Mouse (Mus musculus): ENCODE measurements around the gene Tep1. TPM values are rescaled to one million over a fixed set of nuclear protein-coding genes. Genes with fewer than 3 reads are reported as not detected.
"Not testable (repeated sequence)": the region's sequence is repeated elsewhere in the genome, so short reads cannot be mapped to it uniquely, and the experiment has no call there.

The Tep1 gene
- polyA plus RNA-seq, 1 experiment from 2014 or later: 3.8 TPM

DNA sequence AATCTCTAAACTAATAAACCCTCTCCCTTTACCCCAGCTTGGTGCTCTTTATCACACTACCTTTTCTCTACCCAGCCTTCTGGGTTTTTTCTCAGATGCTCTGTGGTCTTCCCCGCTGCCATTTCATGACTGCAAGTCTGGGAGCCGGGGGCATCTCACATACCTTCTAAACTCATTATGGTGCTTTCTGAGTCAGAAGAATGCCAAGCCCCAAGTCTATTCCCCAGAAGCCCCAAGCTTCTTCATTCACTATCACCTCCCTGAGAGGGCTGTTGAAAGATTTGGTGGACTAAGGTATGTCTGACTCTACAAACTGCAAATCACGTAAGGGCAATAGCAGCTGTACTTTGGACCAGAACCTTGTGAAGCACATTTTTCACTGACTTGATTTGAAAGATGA is 3.4 kb downstream of the Tep1 start:
- Histone ChIP-seq H3K9ac (no peak overlapping the region), H3K36me3 (replicated peaks) (no peaks in the 10 kb centered on the region; the same call in 1 of the 2 replicates), H3K4me2 (no peak overlapping the region), H3K9me3 (replicated peaks) (no peaks in the 10 kb centered on the region), H3K4me1 (replicated peaks) (peaks cover 14% of the 10 kb centered on the region), H3K27me3 (no peaks in the 10 kb centered on the region), H3K4me3 (replicated peaks) (no peak overlapping the region), H3K27ac (replicated peaks) (no peak overlapping the region)
- 69% methylated on average over 3 of the region's 3 CpGs for WGBS (ENCODE audit: insufficient replicate concordance)
- ATAC-seq (ENCODE audit: insufficient read depth): no peak

DNA sequence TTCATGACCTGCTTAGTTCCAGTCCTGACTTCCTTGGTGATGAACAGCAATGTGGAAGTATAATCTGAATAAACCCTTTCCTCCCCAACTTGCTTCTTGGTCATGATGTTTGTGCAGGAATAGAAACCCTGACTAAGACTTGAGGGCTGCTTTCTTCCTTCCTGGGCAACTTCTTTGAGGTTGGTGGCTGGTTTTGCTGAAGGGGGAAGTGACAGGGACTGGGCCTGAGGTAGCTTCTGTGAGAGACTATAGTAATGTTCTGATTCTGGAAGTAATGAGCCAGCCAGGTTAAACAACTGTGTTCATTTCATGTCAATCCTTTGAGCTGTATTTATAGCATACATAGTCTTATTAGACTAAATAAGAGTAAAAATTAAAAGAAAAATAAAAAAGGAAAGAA is 5.4 kb downstream of the Tep1 start:
- ATAC-seq (ENCODE audit: insufficient read depth); H3K27me3 ChIP-seq; H3K9me3 ChIP-seq (replicated peaks); H3K36me3 ChIP-seq (replicated peaks); H3K9ac ChIP-seq; H3K27ac ChIP-seq (replicated peaks); H3K4me1 ChIP-seq (replicated peaks); H3K4me2 ChIP-seq; H3K4me3 ChIP-seq (replicated peaks): not testable (repeated sequence)

DNA sequence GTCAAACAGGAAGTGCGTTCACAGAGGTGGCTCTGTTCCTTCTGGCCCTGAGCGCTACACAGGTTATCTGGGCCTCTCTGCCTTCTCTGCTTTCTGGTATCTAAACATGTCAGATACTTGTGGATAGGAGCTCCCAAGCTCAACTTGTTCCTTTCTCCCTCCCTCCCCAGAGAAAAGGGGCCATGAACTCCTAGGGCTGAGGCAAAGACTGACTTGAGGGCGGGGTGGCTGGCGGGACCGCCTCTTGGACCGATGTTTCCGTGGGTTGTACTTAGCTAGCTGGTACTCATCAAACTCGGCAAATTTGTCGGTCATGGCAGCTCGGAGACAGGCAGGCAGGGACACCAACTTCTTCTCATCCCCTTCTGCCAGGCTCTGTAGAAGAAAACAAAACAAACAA is 7.7 kb downstream of the Tep1 start:
- no peaks in the 10 kb centered on the region for H3K27me3 ChIP-seq
- peaks cover 12% of the 10 kb centered on the region for H3K36me3 ChIP-seq (replicated peaks)
- no peak overlapping the region for H3K9ac ChIP-seq
- no peak overlapping the region for H3K4me3 ChIP-seq (replicated peaks)
- no peaks in the 10 kb centered on the region for H3K9me3 ChIP-seq (replicated peaks)
- H3K27ac ChIP-seq (replicated peaks): no peak overlapping the region
- no peak overlapping the region for H3K4me2 ChIP-seq
- no peaks in the 10 kb centered on the region for H3K4me1 ChIP-seq (replicated peaks)
- ATAC-seq (ENCODE audit: insufficient read depth): no peak
- WGBS (ENCODE audit: insufficient replicate concordance): 70% methylated on average over 10 of the region's 10 CpGs

DNA sequence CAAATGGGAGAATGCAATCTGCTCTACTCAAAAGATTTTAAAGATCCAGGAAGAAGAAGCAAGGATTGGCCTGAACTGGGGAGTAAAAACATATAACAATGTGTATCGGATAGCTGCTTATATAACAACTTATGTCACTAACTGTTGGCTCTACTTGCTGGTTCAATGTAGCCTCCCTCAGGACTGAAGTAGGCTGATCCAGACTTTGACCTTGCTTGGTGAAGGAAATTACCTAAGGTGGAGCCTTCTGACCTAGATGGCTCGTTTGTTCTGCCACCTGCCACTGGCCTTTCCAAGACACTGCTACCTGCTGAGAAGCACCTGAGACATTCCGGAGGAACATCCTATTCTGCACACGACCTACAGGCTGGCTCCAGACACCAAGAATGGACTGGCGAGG is 14.6 kb downstream of the Tep1 start:
- Histone ChIP-seq H3K4me3 (replicated peaks) (no peak overlapping the region), H3K4me1 (replicated peaks) (no peaks in the 10 kb centered on the region), H3K4me2 (no peak overlapping the region), H3K27me3 (no peaks in the 10 kb centered on the region), H3K9ac (no peak overlapping the region), H3K9me3 (replicated peaks) (no peaks in the 10 kb centered on the region), H3K27ac (replicated peaks) (no peak overlapping the region), H3K36me3 (replicated peaks) (peaks cover 19% of the 10 kb centered on the region)
- 66% methylated on average over 5 of the region's 5 CpGs for WGBS (ENCODE audit: insufficient replicate concordance)
- ATAC-seq (ENCODE audit: insufficient read depth): no peak

DNA sequence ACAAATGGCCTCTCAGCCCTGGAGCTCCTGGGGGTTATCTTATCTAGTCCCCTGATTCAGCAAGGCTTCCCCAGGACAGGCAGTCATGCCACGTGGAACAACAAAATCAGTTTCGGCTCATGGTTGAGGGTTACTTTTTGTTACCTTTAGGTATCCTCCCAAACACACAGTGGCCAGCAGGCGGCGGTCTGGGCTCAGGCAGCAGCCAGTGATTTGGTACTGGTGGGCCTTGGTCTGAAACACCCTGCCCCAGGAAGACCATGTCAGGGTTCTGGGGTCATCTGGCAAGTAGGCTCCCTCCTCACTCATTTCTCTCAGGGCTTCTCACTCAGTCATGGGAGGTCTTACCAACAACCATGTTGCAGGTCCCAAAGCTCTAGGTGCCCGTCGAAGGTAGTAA is 33.1 kb downstream of the Tep1 start:
- WGBS (ENCODE audit: insufficient replicate concordance): 65% methylated on average over 6 of the region's 6 CpGs
- Histone ChIP-seq H3K9me3 (replicated peaks) (no peaks in the 10 kb centered on the region), H3K36me3 (replicated peaks) (no peaks in the 10 kb centered on the region), H3K27ac (replicated peaks) (no peak overlapping the region), H3K9ac (no peak overlapping the region), H3K4me2 (no peak overlapping the region), H3K4me1 (replicated peaks) (no peaks in the 10 kb centered on the region), H3K4me3 (replicated peaks) (no peak overlapping the region), H3K27me3 (no peaks in the 10 kb centered on the region)
- ATAC-seq (ENCODE audit: insufficient read depth): no peak

DNA sequence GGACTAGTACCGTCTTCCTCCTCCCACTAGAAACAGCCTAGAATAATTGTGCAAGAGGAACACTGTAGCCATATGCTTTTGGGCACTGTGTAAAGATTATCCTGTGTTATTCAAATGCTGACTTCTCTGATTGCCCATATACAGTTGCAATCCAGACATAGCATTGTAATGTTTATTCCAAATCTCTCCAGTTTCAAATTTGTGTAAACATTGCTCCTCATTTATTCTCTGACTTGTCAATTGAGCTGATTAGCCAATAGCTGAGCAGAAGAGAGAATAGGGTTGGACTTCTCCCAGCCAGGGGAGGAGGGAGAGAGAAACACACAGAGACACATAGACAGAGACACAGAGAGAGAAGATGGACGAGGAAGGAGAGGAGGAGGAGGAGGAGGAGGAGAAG is 35.9 kb downstream of the Tep1 start:
- WGBS (ENCODE audit: insufficient replicate concordance): 37% methylated on average over 2 of the region's 2 CpGs
- Histone ChIP-seq H3K4me1 (replicated peaks) (no peaks in the 10 kb centered on the region), H3K9ac (no peak overlapping the region), H3K9me3 (replicated peaks) (no peaks in the 10 kb centered on the region), H3K27me3 (no peaks in the 10 kb centered on the region), H3K4me2 (no peak overlapping the region), H3K4me3 (replicated peaks) (no peak overlapping the region), H3K27ac (replicated peaks) (no peak overlapping the region), H3K36me3 (replicated peaks) (no peaks in the 10 kb centered on the region)
- peak; percentile 35 for ATAC-seq (ENCODE audit: insufficient read depth)

DNA sequence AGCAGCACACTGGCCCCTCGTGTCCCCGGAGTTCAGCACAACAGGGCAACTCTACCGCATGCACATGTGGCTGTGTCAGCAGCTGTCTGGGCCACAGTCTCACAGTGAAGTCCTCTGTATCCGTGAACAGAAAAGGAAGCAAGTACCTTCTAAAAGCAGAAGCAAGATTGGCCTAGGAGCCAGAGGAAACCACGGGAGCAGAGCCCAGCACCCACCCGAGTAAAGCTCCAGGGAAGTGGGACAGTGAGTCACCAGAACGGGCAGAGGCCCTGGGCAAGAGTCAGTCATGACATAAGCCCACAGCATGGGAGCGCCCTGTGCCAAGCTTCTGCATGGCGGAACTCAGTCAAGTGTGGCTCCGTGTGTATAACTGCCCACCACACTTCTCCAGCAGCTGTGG is 36.4 kb downstream of the Tep1 start:
- Histone ChIP-seq H3K4me1 (replicated peaks) (no peaks in the 10 kb centered on the region), H3K4me2 (no peak overlapping the region), H3K9me3 (replicated peaks) (no peaks in the 10 kb centered on the region), H3K27me3 (no peaks in the 10 kb centered on the region), H3K27ac (replicated peaks) (no peak overlapping the region), H3K4me3 (replicated peaks) (no peak overlapping the region), H3K9ac (no peak overlapping the region), H3K36me3 (replicated peaks) (no peaks in the 10 kb centered on the region)
- WGBS (ENCODE audit: insufficient replicate concordance): 39% methylated on average over 10 of the region's 10 CpGs
- peak; percentile 62 for ATAC-seq (ENCODE audit: insufficient read depth)

DNA sequence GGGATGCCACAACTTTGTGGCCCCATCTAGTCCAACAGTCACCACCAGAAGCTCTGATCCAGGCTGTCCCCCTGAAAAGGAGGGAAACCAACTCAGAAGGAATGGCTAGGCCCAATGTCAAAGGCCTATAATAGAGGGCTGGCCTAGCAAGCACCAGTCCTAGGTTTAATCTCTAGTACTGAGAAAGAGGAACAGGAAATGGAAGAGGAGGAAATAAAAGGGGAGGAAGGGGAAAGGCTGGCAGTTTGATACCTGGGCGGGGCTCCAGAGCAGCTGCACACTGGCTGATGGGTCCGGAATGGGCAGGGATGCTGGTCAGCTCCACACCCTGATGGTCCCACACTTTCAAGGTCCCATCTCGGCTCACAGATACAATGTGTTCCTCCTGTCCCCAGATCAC is 40.5 kb downstream of the Tep1 start:
- WGBS (ENCODE audit: insufficient replicate concordance): 61% methylated on average over 3 of the region's 3 CpGs
- Histone ChIP-seq H3K4me1 (replicated peaks) (no peaks in the 10 kb centered on the region), H3K9me3 (replicated peaks) (no peaks in the 10 kb centered on the region), H3K4me2 (no peak overlapping the region), H3K9ac (no peak overlapping the region), H3K27me3 (no peaks in the 10 kb centered on the region), H3K27ac (replicated peaks) (no peak overlapping the region), H3K36me3 (replicated peaks) (no peaks in the 10 kb centered on the region), H3K4me3 (replicated peaks) (no peak overlapping the region)
- no peak for ATAC-seq (ENCODE audit: insufficient read depth)

DNA sequence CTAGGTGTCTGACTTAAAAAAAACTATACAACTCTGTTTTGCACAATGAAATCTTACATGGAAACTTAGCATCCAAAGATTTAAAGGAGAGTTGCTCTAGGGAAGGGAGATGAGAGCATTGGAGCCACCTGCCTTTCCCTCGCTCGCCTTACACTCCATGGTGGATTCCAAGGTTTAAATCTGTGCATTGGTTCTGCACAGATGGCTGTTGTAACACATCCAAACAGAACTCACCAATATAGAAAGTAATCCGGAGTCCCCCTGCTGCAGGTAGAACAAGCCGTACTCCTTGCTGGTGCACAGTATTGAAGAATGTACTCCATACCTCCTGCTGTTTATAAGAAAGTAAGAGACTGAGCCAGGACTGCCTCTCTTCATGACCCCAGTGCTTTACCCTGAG is 43.8 kb downstream of the Tep1 start:
- no peak for ATAC-seq (ENCODE audit: insufficient read depth)
- H3K9me3 ChIP-seq (replicated peaks): no peaks in the 10 kb centered on the region
- H3K9ac ChIP-seq: no peak overlapping the region
- 67% methylated on average over 4 of the region's 4 CpGs for WGBS (ENCODE audit: insufficient replicate concordance)
- peaks cover 12% of the 10 kb centered on the region for H3K36me3 ChIP-seq (replicated peaks)
- no peak overlapping the region for H3K4me2 ChIP-seq
- H3K4me3 ChIP-seq (replicated peaks): no peak overlapping the region
- H3K4me1 ChIP-seq (replicated peaks): no peaks in the 10 kb centered on the region
- H3K27ac ChIP-seq (replicated peaks): no peak overlapping the region
- H3K27me3 ChIP-seq: no peaks in the 10 kb centered on the region

DNA sequence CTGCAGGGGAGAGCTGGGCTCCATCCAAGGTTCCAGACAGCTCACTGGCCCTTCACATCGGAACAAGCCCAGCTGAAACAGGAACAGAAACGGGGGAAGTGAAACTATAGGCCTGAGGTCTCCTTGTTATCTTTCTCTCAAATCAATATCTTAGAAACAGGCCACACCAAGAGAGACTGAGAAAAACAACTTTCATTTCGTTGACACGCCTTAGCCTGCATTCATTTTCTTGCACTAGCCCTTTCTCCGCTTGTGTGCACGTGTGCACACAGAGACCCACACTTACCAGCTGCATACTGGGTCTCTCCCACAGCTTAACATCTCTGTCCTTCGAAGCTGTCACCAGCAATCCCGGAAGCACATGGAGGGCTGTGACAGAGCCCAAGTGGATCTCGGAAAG is 46.1 kb downstream of the Tep1 start:
- Histone ChIP-seq H3K9ac (no peak overlapping the region), H3K27me3 (no peaks in the 10 kb centered on the region), H3K36me3 (replicated peaks) (peaks cover 36% of the 10 kb centered on the region), H3K27ac (replicated peaks) (0 out of 2 replicates have a peak overlapping the region, but pooled peaks have one; percentile 41), H3K9me3 (replicated peaks) (no peaks in the 10 kb centered on the region), H3K4me2 (no peak overlapping the region), H3K4me3 (replicated peaks) (no peak overlapping the region), H3K4me1 (replicated peaks) (no peaks in the 10 kb centered on the region)
- 47% methylated on average over 9 of the region's 9 CpGs for WGBS (ENCODE audit: insufficient replicate concordance)
- ATAC-seq (ENCODE audit: insufficient read depth): no peak

DNA sequence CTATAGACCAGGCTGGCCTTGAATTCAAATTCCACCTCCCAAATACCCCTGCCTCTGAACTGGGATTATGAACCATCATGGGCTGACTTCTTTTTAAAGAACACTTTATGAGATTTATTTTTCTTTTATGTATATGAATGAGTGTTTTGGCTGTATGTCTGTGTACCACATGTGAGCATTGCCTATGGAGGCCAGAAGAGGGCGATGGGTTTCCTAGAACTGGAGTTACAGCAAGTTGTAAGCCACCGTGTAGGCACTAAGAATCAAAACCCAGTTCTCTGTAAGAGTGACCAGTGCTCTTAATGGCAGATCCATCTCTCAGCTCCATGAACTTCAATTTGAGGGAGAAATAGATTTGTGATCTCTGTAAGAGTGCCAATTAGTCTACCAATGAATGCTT is 47.1 kb downstream of the Tep1 start:
- Histone ChIP-seq H3K9ac (no peak overlapping the region), H3K9me3 (replicated peaks) (no peaks in the 10 kb centered on the region), H3K4me2 (no peak overlapping the region), H3K36me3 (replicated peaks) (peaks cover 44% of the 10 kb centered on the region), H3K27me3 (no peaks in the 10 kb centered on the region), H3K27ac (replicated peaks) (no peak overlapping the region), H3K4me3 (replicated peaks) (no peak overlapping the region), H3K4me1 (replicated peaks) (no peaks in the 10 kb centered on the region)
- WGBS (ENCODE audit: insufficient replicate concordance): 73% methylated on average over 2 of the region's 2 CpGs
- ATAC-seq (ENCODE audit: insufficient read depth): no peak

DNA sequence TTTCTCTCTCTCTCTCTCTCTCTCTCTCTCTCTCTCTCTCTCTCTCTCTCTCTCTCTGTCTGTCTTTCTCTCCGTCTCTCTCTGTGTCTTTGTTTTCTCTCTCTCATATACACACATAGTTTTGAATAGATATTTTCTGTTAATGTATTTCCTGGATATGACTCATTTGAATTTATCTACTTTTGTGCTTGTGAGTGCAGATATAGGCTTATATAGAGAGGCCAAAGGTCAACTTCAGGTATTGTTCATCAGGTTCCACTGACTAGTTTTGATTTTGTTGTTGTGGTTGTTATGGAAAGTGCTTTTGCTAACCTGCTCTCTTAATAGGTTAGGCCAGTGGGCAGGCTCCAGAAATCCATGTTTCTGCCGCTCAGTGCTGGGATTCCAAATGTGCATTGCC is 57.3 kb downstream of the Tep1 start:
- Histone ChIP-seq H3K9ac (no peak overlapping the region), H3K9me3 (replicated peaks) (no peaks in the 10 kb centered on the region), H3K27ac (replicated peaks) (no peak overlapping the region), H3K4me3 (replicated peaks) (no peak overlapping the region), H3K27me3 (no peaks in the 10 kb centered on the region), H3K4me2 (no peak overlapping the region), H3K36me3 (replicated peaks) (peaks cover 71% of the 10 kb centered on the region), H3K4me1 (replicated peaks) (peaks cover 5% of the 10 kb centered on the region)
- 76% methylated on average over 2 of the region's 2 CpGs for WGBS (ENCODE audit: insufficient replicate concordance)
- ATAC-seq (ENCODE audit: insufficient read depth): no peak
